Mouse (Mus musculus): ENCODE data around the gene Psen2. TPM values are rescaled to one million over a fixed set of nuclear protein-coding genes. Genes with fewer than 3 reads are reported as not detected.

The Psen2 gene
- polyA plus RNA-seq, 1 experiment from 2014 or later = 10.4 TPM

GRCm38 (mm10) chr1:180269033-180269432 lies 5.8 kb upstream of the Psen2 start:
- Histone ChIP-seq H3K4me1 (peaks cover 13% of the 10 kb centered on the region), H3K4me2 (replicated peaks) (no peak overlapping the region), H3K4me3 (no peak overlapping the region), H3K9ac (no peak overlapping the region), H3K27ac (no peak overlapping the region), H3K9me3 (no peaks in the 10 kb centered on the region), H3K36me3 (no peaks in the 10 kb centered on the region), H3K27me3 (peaks cover 13% of the 10 kb centered on the region; the same call in 1 of the 2 replicates)
- WGBS = 92% methylated on average over 2 of the region's 2 CpGs
- ATAC-seq (ENCODE audit: insufficient number of reproducible peaks, insufficient read depth, low FRiP score, low TSS enrichment) = no peak

- Histone ChIP-seq H3K9me3 (no peaks in the 10 kb centered on the region), H3K4me1 (peaks cover 13% of the 10 kb centered on the region), H3K9ac (no peak overlapping the region), H3K36me3 (no peaks in the 10 kb centered on the region), H3K27ac (no peak overlapping the region), H3K4me2 (replicated peaks) (no peak overlapping the region), H3K4me3 (no peak overlapping the region), H3K27me3 (peaks cover 13% of the 10 kb centered on the region; the same call in 1 of the 2 replicates)
- peak; percentile 61 for ATAC-seq (ENCODE audit: insufficient number of reproducible peaks, insufficient read depth, low FRiP score, low TSS enrichment)
- WGBS = 17% methylated on average over 12 of the region's 12 CpGs
Measured at GRCm38 (mm10) chr1:180268249-180269031, 5.2 kb upstream of the Psen2 start.

GRCm38 (mm10) chr1:180267151-180267550 lies 3.9 kb upstream of the Psen2 start:
- H3K4me1 ChIP-seq = peaks cover 13% of the 10 kb centered on the region
- ATAC-seq (ENCODE audit: insufficient number of reproducible peaks, insufficient read depth, low FRiP score, low TSS enrichment) = no peak
- no peak overlapping the region for H3K9ac ChIP-seq
- no peak overlapping the region for H3K27ac ChIP-seq
- no peaks in the 10 kb centered on the region for H3K9me3 ChIP-seq
- WGBS = 70% methylated on average over 10 of the region's 10 CpGs
- no peak overlapping the region for H3K4me3 ChIP-seq
- no peak overlapping the region for H3K4me2 ChIP-seq (replicated peaks)
- H3K36me3 ChIP-seq = no peaks in the 10 kb centered on the region
- H3K27me3 ChIP-seq = peaks cover 13% of the 10 kb centered on the region; the same call in 1 of the 2 replicates

GRCm38 (mm10) chr1:180265399-180265798 lies 2.2 kb upstream of the Psen2 start:
- no peak overlapping the region for H3K9ac ChIP-seq
- peak overlapping the region; percentile 26 for H3K4me2 ChIP-seq (replicated peaks)
- no peak overlapping the region for H3K4me3 ChIP-seq
- H3K36me3 ChIP-seq = no peaks in the 10 kb centered on the region
- no peak overlapping the region for H3K27ac ChIP-seq
- no peaks in the 10 kb centered on the region for H3K9me3 ChIP-seq
- ATAC-seq (ENCODE audit: insufficient number of reproducible peaks, insufficient read depth, low FRiP score, low TSS enrichment) = no peak
- peaks cover 13% of the 10 kb centered on the region for H3K4me1 ChIP-seq
- H3K27me3 ChIP-seq = peaks cover 13% of the 10 kb centered on the region; the same call in 1 of the 2 replicates
- WGBS = 13% methylated on average over 7 of the region's 7 CpGs

- no peak for ATAC-seq (ENCODE audit: insufficient number of reproducible peaks, insufficient read depth, low FRiP score, low TSS enrichment)
- H3K27me3 ChIP-seq = peaks cover 13% of the 10 kb centered on the region; the same call in 1 of the 2 replicates
- peaks cover 13% of the 10 kb centered on the region for H3K4me1 ChIP-seq
- H3K9me3 ChIP-seq = no peaks in the 10 kb centered on the region
- H3K4me3 ChIP-seq = 0 out of 2 replicates have a peak overlapping the region, but pooled peaks have one; percentile 1
- no peak overlapping the region for H3K27ac ChIP-seq
- H3K9ac ChIP-seq = no peak overlapping the region
- 45% methylated on average over 10 of the region's 10 CpGs for WGBS
- H3K4me2 ChIP-seq (replicated peaks) = peak overlapping the region; percentile 26
- H3K36me3 ChIP-seq = no peaks in the 10 kb centered on the region
Measured at GRCm38 (mm10) chr1:180264851-180265250, 1.6 kb upstream of the Psen2 start.

- Histone ChIP-seq H3K27me3 (peaks cover 13% of the 10 kb centered on the region; the same call in 1 of the 2 replicates), H3K9ac (no peak overlapping the region), H3K4me3 (no peak overlapping the region), H3K27ac (no peak overlapping the region), H3K36me3 (no peaks in the 10 kb centered on the region), H3K4me2 (replicated peaks) (no peak overlapping the region), H3K4me1 (peaks cover 13% of the 10 kb centered on the region), H3K9me3 (no peaks in the 10 kb centered on the region)
- WGBS = 68% methylated on average over 6 of the region's 6 CpGs
- no peak for ATAC-seq (ENCODE audit: insufficient number of reproducible peaks, insufficient read depth, low FRiP score, low TSS enrichment)
Measured at GRCm38 (mm10) chr1:180264389-180264788, 1.2 kb upstream of the Psen2 start.

- H3K4me1 ChIP-seq = peaks cover 7% of the 10 kb centered on the region
- WGBS = 76% methylated on average over 8 of the region's 8 CpGs
Measured at GRCm38 (mm10) chr1:180261857-180262570, 1.2 kb downstream of the Psen2 start.

GRCm38 (mm10) chr1:180261415-180261814 lies 1.8 kb downstream of the Psen2 start:
- no peak overlapping the region for H3K9ac ChIP-seq
- H3K27me3 ChIP-seq = no peaks in the 10 kb centered on the region
- H3K4me3 ChIP-seq = no peak overlapping the region
- 78% methylated on average over 3 of the region's 3 CpGs for WGBS
- H3K27ac ChIP-seq = no peak overlapping the region
- no peak for ATAC-seq (ENCODE audit: insufficient number of reproducible peaks, insufficient read depth, low FRiP score, low TSS enrichment)
- H3K4me2 ChIP-seq (replicated peaks) = no peak overlapping the region
- H3K36me3 ChIP-seq = no peaks in the 10 kb centered on the region
- peaks cover 7% of the 10 kb centered on the region for H3K4me1 ChIP-seq
- no peaks in the 10 kb centered on the region for H3K9me3 ChIP-seq

More at GRCm38 (mm10) chr1:180261857-180262570, 1.2 kb downstream of the Psen2 start:
- ATAC-seq (ENCODE audit: insufficient number of reproducible peaks, insufficient read depth, low FRiP score, low TSS enrichment) = no peak
- peaks cover 5% of the 10 kb centered on the region; the same call in 1 of the 2 replicates for H3K27me3 ChIP-seq
- H3K27ac ChIP-seq = no peak overlapping the region
- no peak overlapping the region for H3K4me2 ChIP-seq (replicated peaks)
- no peaks in the 10 kb centered on the region for H3K36me3 ChIP-seq
- H3K9ac ChIP-seq = no peak overlapping the region
- no peak overlapping the region for H3K4me3 ChIP-seq
- H3K9me3 ChIP-seq = no peaks in the 10 kb centered on the region

GRCm38 (mm10) chr1:180260886-180261285 lies 2.4 kb downstream of the Psen2 start:
- WGBS = 82% methylated on average over 2 of the region's 2 CpGs
- H3K4me2 ChIP-seq (replicated peaks) = no peak overlapping the region
- no peak overlapping the region for H3K9ac ChIP-seq
- H3K4me1 ChIP-seq = peaks cover 7% of the 10 kb centered on the region
- no peaks in the 10 kb centered on the region for H3K36me3 ChIP-seq
- no peaks in the 10 kb centered on the region for H3K27me3 ChIP-seq
- no peak overlapping the region for H3K4me3 ChIP-seq
- H3K9me3 ChIP-seq = no peaks in the 10 kb centered on the region
- H3K27ac ChIP-seq = no peak overlapping the region
- no peak for ATAC-seq (ENCODE audit: insufficient number of reproducible peaks, insufficient read depth, low FRiP score, low TSS enrichment)

- Histone ChIP-seq H3K9me3 (no peaks in the 10 kb centered on the region), H3K9ac (no peak overlapping the region), H3K4me2 (replicated peaks) (no peak overlapping the region), H3K27me3 (peaks cover 4% of the 10 kb centered on the region; the same call in 1 of the 2 replicates), H3K36me3 (no peaks in the 10 kb centered on the region), H3K4me3 (no peak overlapping the region), H3K4me1 (peaks cover 6% of the 10 kb centered on the region; the same call in 1 of the 2 replicates), H3K27ac (no peak overlapping the region)
- ATAC-seq (ENCODE audit: insufficient number of reproducible peaks, insufficient read depth, low FRiP score, low TSS enrichment) = no peak
- 75% methylated on average over 2 of the region's 2 CpGs for WGBS
Measured at GRCm38 (mm10) chr1:180259753-180260152, 3.5 kb downstream of the Psen2 start.

- Histone ChIP-seq H3K36me3 (no peaks in the 10 kb centered on the region), H3K9ac (no peak overlapping the region), H3K9me3 (no peaks in the 10 kb centered on the region), H3K4me2 (replicated peaks) (no peak overlapping the region), H3K27me3 (peaks cover 7% of the 10 kb centered on the region; the same call in 1 of the 2 replicates), H3K27ac (no peak overlapping the region), H3K4me3 (no peak overlapping the region), H3K4me1 (peaks cover 6% of the 10 kb centered on the region; the same call in 1 of the 2 replicates)
- WGBS = 89% methylated on average over 6 of the region's 6 CpGs
- ATAC-seq (ENCODE audit: insufficient number of reproducible peaks, insufficient read depth, low FRiP score, low TSS enrichment) = no peak
Measured at GRCm38 (mm10) chr1:180257446-180257845, 5.8 kb downstream of the Psen2 start.
